Mouse (Mus musculus) gastrocnemius, postnatal 4 days (tissue): ENCODE data around the gene Pou2af1. TPM values are rescaled to one million over a fixed set of nuclear protein-coding genes. Genes with fewer than 3 reads are reported as not detected.
A peak's percentile ranks its signal among the peaks of the same experiment; 100 is the strongest.

Experiments
- DNase-seq, 2 experiments: peaks; one replicate each; pipeline ENCODE4 v3.0.0; 2021 to 2022; ENCODE audit warnings: low spot score in 2 of 2, mixed read lengths in 2 of 2
- total RNA-seq, 2 experiments: library from RNA; stranded (reverse); gene quantifications; 2 replicates each; pipeline ENCODE4 v1.2.3; 2021

Gene Pou2af1
- total RNA-seq, 2 experiments from 2014 or later, result 0.25 to 0.31 TPM

DNA sequence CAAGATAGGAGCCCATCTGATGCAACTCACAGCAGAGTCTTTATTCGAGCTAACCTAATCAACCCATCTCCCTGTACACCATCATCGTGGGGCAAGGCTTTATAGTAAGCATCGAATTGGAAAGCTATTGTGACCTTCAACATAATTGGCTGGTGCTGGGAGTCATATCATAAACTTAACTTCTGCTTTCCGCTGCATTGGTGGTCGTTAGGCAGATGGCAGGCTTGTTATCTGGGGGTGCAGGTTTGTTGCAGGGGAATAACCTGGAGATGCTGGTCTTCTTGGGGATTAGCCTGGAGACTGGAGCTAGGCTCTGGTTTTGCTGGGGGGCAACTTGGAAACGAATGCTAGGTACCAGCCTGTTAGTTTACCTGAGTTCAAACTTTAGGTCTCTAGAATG, 2.4 kb downstream of the Pou2af1 start:
- DNase-seq, result no peak

DNA sequence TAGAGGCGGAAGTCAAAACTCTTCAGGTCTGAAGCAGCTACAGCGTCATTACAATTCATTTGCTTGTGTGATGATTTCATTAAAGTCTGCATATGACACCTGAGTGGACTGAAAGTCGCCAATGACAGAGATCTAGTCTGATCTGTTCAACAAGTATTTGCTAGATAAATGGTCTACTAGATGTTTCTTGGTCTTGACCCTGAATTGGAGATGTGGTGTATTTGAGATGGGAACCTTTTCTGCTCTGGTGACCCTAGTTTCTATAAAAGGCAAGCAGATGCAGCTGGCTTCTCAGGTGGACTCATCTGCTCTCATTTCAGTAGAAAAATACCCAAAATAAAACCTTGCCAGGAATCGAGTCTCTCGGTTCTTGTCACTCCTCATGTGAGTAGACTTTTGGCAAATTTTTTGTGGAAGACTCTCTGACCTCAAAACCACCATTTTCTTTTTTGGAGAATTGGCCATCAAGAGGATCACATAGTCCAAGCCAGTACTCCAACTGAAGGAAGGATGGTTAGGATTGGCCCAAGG, 12.2 kb downstream of the Pou2af1 start:
- no peak for DNase-seq

DNA sequence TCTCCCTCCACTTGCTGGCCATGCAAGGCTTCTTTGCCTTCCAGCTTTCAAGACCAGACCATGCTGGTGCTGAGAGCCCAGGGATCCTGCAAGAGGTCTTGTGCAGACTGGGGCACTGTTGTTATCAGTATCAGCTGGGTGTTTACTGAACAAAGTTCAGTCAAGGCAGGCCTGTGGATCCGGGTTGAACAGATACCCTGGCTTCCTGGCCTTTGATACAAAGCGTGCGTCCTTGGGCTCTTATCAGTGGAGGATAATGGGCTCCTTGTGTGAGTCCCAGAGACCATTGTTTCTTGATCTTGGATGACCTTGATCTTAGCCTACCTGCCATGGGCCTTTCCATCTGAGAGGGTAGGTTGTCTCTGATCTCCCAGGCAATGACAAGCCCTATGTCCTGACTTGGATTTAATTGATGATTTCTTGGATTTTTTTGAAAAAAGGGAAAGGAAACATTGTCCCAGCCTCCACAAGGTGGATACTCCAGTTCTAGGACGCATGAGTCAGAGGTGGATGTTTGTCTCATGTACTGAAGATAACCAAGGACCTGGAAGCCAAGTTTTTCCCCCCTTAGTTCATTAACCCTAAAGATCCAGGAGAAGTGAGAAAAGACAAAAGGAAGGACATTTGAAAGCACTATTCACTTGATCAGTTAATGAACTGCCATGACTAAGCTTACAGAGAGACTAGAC, 17.3 kb downstream of the Pou2af1 start:
- no peak for DNase-seq

DNA sequence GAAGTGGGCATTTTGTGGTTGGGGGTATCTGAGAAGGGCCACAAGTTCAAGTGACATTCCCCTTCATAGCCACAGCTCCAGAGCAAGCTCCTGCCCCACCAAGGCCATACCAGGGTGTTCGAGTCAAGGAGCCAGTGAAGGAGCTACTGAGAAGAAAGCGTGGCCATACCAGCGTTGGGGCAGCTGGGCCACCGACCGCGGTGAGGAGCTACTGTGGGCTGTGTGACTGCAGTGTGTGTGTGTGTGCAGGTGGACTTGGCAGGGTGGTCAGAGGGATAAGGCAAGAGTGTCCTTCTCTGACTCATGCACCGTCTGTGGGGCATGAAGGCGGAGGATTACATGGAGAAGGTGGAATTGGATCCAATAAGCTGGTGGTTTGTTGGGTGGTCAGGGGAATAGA, 18.7 kb downstream of the Pou2af1 start:
- DNase-seq, result no peak

DNA sequence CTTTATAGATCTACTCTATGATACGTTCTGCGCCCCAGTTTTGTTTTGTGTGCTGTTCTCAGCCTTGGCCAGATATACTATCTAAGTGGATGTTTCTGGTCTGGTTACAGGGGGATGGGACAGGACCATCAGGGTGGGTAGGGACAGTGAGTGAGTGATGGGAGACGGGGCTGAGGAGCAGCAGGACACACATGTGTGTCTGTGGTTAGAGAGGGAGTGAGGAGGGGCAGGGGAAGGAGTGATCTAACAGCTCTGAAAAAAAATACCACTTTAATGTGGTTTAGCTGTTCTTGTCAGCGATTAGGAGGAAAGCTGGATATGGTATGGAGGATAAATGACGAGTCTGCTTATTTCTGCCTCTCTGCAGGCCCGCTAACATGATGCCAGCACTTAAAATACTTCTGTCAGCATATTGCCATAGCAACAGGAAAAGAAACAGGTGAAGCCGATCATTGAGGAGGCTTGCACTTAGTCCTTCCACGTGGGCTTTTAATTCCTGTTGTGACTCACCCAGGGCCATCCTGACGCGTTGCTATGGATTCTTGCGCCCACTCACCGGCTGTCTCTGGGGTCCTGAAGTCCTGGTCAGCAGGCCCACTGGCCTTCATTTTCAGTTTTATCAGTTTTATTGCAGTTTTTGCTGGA, 25.4 kb downstream of the Pou2af1 start:
- no peak for DNase-seq

DNA sequence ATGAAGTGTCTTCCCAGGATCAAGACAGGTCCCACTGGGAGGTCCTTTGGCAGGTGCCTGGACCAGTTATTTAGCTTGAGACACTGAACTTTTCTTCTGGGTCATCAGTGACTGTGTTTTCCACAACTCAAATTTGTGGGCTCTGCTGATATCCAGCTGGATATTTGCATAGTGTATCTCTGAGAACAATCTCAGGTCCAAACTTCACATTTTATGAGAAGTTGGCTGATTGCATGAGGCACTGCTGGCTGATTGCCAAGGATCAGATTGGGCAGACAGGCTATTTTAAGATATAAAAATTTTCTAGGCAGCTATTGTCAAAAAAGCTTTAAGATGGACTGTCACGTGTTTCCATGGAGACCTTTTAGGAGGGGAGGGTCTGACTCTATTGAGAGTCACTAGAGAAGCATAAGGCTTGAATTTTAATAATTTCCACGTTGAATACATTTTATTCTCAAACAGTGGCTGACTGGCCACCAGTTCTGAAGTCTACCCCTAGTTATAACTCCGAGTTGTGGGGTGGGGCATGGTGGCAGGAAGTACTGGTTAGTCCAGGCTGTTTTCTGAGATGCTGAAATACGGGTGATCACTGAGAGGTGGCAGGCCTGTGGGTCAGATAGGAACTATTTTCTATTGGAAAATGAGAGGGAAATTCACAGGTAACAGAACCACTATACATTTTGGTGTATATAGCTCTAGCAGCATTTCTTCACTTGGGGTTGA, 43.4 kb downstream of the Pou2af1 start:
- no peak for DNase-seq

DNA sequence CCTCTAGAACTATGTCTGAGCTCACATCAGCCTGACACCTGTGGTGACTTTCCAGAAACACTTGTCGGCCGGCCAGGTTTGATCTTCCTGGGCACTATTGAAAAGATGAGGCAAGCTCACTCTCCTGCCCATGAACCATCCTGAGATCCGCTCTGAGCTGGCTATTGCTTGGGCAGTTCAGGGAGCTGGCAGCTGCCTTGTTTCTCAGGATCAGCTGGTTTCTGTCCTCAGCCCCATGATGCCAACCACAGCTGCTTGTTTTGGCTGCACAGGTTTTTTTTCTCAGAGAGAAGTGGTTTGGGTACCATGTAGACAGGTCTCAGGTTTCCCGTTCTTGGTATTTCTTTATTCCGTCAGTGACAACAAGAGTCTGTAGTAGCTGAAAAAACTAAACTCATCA, 44.9 kb downstream of the Pou2af1 start:
- no peak for DNase-seq

DNA sequence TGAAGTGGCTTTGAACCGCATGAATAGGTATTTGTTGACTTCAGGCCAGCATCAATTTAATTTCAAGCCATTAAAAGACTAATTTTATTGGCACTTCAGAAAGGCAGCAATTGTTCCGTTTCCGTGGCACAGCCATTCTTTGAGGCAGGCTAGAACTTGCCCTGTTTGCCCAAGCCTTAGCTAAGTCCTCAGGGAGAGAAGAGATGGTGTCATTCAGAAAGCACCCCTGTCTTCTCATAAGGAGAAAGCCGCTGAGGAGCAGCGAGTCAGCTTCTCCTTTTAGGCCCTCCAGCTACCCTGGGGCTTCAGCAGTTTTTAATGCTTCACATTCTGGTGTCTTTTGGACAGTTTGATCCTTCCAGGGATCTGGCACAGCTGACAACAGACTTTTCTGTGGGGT, 55.3 kb downstream of the Pou2af1 start:
- no peak for DNase-seq

DNA sequence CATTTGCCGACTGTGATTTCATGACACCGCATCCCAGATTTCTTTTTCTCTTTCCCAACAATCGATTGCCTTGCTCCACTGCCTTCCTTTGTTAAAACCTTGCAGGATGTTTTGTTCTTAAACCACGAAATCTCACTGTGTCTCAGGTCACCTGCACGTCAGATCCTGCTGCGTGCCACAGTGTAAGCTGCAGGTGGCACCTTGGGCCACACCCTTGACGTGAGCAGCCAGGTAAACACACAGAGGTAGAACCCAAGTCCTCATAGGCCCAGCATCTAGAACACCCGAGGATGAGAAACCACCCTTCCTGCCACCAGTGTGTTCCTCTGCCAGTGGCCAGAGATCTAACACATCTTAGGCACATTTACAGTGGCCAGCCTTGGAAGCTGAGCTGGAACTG, 57.6 kb downstream of the Pou2af1 start:
- DNase-seq, result no peak

DNA sequence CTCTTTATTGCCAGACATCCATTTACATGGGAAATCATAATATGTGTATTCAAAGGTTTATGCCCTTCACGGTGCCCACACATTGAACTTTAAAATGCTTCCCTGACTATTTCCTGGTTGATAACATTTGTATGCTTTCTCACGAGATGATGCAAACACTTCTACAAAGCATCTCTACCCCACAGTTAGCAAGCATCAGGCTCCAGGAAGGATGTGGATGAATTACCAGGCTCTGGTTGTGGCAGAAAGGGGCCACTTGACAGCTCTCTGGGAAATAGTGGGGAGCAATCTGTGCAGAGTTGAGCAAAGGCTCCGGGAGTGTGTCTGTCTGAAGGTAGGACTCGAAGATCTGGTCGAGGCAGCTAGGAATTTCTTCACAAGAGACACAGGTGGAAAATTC, 58.6 kb downstream of the Pou2af1 start:
- DNase-seq, result no peak

DNA sequence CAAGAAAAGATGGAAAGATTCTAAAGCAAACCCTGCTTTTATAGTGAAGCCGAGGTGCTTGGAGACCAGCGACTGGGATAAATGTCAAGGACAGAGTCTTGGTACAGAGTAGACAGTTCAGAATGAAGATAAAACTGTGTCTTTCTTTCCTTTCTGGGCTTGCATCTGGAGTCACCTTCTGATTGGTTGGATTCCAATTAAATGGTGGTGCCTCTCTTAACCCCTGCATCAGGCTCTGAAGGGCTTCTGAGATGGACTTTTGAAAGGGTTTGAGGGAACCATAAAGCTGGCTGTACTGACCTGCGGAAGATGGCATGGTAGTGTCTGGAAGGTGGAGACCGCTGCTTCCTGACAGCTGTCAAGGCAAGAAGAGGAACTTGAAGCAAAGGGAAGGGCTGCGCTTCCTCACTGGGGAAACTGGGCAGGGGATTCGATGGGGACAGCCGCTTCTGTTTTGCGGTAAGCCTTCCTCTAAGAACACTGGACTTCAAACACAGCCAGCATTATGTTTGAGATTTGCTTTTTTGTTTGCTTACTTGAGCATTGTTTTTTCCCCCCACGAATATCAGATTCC, 60.2 kb downstream of the Pou2af1 start:
- no peak for DNase-seq

DNA sequence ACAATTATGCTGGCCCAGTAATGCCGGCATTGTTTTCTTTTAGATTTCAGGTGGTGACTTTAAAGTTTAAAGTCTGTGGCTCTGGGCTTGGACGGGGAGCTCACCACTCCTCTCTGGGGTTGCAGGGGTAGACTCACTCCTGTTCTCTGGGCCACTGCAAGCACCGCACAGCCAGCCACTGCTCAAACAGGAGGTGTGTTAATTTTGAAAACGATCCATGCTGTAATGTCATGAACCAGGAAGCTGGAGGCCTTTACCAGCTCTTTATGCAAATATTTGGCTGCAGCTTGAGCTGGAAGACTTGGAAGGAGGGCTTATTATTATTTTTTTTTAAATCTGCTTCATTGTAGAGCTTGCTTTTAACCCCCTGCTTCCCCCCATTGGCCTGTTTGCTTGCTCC, 61.2 kb downstream of the Pou2af1 start:
- no peak for DNase-seq

DNA sequence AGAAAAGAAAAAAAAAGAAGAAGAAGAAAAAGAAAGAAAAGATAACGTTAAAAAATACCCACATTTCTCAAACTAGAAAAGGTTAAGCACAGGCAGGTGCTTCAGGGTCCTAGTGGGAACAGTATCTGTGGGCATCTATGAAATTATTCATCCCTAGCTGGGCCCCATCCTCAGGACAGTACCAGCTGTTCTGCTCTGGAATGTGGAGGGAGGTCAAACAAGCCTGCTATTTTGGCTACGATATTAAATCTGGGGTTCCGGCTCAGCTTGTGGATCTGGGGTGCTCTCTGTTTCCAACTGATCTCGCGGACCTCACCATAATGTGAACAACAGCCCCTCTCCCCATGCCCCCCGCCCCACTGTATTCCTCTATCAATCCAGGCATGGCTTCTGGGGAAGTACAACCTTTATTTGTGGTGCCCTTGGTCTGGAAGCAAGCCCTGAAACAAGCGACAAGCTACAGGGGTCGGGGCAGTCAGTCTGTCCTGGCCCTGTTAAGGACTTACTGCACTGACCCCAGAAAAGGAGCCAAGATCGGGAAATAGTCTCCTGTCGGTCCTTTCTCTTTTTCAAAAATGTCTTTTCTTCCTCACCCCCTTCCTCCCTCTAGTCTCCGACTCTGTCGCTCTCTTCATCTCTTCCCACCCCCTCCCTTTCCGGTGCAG, 64.5 kb downstream of the Pou2af1 start:
- DNase-seq, result no peak

DNA sequence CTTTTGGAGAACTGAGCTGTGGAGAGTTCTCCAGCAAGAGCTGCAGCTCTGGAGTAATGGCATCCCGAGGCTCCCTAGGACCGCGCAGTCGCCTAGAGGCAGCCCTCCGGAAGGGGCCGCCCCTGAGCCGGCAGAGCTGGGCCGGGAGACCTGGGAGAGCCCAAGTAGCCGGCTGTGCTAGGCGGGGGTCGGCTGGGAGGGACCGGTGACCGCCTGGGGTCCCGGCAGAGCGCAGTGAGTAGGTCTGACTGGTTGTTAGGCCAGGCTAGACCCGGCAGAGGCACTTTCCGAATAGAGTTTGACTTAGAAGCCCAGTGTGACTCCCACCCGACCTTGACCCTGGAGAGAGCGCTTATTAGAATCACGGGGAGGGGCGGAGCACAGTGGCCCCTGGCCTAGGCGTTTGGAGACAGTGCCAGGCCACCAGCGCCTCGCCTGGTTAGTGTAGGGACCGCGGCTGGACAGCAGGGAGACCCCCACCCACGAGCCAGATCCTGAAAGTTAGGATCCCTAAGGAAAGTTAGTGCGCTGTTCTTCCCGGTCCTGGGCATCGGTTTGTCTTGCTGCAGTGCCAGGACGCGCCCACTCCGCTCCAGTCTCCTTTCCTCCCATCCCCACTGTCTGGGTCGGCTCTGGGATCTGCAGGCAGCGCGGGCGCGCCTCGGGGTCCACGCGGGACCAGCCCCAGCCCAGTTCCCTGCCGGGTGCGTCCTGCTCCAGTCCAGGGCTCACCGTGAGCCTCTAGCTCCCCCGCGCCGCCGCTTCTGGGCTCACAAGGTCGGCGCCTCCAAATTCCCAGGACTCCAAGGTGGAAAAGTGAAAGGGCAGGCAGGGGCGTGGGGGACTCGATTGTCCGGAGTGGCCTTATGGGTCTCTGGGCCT, 65.2 kb downstream of the Pou2af1 start, which contains the start of gene Colca2:
Gene Colca2 (minus strand): TSS at position 70 of the 882 bp plus-strand sequence.
- DNase-seq, result peak; percentile 63 to 85

DNA sequence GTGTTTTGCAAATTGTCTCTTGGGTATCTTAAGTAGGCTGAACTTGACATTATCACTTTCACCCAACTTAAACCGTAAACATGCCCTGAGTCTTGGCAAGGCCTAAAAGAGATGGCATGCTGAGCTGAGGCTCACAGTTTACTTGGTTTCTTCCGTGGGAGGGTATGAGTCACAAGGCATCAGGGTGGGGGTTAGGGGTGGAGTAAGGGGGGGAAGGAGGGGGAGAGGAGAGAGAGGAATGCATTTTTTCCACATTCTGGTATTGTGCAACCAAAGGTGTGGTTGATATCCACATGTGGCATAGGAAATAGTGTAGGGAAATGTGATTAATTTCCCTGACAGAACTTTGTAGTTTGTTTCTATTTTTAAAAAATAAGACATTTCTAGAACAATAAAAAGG, 72.6 kb downstream of the Pou2af1 start:
- DNase-seq, result no peak

Other genes with a start within 250 kb of the Pou2af1 start
- 10 to 100 TPM; 24.8 to 25.5 TPM for gene Sik2, start 204.6 kb upstream of the Pou2af1 start, total RNA-seq
- not detected for gene Btg4, start 152.8 kb upstream of the Pou2af1 start, total RNA-seq
- 1 to 10 TPM; 3.1 to 3.5 TPM for gene Layn, start 136.6 kb upstream of the Pou2af1 start, total RNA-seq
- gene 4833427G06Rik, start 111.6 kb upstream of the Pou2af1 start, total RNA-seq, result not detected
- not detected for gene Gm32742, start 48.2 kb upstream of the Pou2af1 start, total RNA-seq
- 1 to 10 TPM in 1 of 2 experiments, under 1 TPM in 1; 0.86 to 1.0 TPM for gene Colca2, start 64.9 kb downstream of the Pou2af1 start, total RNA-seq
- gene 1810046K07Rik, start 115.2 kb downstream of the Pou2af1 start, total RNA-seq, result not detected